Mouse (Mus musculus) spleen, postnatal 4 days (tissue): ENCODE data around the gene Coa5.
A peak's percentile ranks its signal among the peaks of the same experiment; 100 is the strongest.

ENCODE experiments used
- DNase-seq, 2 experiments: peaks; one replicate each; pipeline ENCODE4 v3.0.0; 2022; ENCODE audit warnings: low spot score in 2 of 2

Gene Coa5

DNA sequence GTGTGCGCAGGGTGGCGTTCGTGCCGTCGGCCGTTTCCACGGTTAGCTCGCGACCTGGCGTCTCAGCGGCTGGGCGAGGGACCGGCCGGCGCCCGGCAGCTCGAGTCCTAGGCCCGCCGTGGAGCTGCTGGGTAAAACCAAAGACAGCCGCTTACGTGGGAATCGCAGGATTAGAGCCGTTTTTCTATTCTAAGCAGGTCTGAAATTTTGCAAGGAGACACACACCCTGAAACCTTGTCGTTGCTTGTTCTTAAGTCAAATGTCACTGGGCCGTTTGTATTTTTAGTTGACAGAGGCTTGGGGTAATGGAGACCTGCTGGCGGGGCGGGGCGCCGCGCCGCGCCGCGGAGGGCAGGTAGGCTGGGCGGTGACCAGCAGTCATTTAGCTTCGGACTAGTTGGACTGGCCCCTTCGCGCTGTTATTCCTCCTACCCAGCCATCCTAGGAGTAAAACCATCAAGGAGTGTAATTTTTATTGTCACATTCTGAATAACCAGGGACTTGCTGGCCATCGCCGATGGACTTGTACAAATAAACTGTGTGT lies 466 bp upstream of the Coa5 start:
- DNase-seq, result peak; percentile 27 to 71

DNA sequence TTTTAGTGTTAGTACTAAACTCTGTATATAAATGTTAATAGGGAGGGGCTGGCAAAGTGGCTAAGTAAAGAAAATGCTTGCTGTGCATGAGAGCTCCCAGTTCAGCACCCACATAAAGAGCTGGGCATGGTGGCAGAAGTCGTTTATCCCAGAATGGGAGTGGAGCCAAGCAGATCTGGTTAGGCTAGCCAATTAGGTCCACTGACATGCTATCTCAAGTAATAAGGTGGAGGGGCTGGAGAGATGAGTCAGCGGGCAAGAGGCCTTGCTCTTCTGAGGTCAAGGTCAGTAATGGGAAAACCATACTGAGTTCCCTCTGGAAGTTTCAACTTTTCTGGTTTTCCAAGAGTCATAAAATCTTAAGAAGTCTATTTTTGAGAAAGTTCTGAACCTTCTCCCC lies 992 bp downstream of the Coa5 start:
- DNase-seq, result no peak

DNA sequence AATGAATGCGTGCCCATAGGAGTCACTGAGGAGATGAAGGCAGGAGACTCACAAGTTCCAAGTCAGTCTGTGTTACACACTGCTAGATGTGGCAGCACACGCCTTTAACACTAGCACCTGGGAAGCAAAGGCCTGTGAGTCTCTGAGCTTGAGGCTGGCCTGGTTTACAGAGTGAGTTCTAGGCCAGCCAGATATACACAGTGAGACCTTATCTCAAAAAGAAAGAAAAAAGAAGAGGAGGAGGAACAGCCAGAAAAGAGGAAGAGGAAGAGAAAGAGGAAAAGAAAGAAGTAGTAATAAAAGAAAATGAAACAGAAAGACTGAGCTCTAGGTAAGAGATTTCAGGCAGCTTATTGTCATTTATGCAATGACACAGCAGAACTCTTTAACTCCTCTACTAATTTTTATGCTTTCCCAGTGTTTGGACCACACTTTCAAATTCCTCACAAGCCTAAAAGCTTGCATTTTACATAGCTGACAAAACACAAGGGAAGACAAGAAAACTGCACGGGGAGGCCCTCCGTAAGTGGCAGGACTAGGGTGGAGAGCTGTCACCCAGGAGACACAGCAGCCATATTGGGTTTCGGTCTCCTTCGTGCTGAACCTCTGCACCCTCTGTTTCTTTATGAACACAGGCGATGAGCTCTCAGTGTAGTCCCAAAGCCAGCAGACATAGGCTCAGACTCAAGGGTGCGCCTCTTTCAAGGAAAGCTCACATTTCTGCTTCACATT lies 2.6 kb downstream of the Coa5 start:
- DNase-seq, result no peak

DNA sequence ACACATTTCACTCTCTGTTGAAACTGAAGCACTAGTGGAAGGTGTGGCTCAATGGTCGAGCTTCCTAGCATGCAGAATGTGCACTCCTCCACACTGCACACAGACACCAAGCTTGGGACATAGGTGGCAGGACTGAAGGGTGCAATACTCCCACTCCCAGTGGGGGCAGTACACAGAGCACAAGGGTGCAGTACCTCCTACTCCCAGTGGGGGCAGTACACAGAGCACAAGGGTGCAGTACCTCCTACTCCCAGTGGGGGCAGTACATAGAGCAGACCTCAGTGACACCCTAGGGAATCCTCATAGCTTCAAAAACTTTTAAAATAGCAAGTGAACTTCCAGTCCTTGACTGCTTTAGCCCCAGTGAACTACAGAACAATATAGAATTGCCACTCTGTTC lies 10.5 kb downstream of the Coa5 start:
- DNase-seq, result peak; percentile 77 to 91

DNA sequence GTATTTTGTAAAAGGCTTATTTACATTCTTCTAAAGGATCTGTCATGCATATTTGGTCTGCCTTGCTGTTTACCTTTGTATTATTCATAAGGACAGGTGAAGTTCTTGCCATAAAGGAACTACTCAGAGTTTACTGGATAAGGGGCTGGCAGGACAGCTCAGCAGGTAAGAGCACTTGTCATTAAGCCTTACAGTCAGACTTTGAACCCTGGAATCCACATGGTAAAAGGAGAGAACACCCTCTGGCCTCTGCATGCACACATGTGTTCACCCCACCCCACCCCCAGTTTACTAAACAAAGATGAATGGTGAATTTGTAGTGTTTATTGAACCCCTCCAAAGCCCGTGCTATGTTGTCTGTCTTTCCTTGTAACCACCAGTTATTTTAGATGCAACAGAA lies 14.5 kb downstream of the Coa5 start:
- no peak for DNase-seq

DNA sequence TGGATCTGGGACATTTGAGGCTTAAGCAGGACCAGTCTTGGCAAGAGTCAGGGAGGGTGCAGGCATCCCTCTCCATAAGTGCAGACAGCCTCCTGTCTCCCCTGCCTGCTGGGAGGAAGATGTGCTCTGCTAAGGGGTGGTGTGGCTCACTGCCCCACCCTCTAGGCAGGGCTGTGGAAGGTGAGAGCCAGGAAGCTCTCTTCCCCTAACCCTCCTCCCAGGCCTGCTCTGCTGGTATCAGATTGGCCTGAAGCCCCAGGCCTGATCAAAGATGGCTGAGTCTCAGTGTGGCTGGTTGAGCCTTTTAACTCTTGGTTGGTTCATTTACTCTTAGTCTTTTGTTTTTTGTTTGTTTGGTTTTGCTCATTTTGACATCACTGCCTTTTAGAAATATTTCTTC lies 20.3 kb downstream of the Coa5 start:
- DNase-seq, result no peak

DNA sequence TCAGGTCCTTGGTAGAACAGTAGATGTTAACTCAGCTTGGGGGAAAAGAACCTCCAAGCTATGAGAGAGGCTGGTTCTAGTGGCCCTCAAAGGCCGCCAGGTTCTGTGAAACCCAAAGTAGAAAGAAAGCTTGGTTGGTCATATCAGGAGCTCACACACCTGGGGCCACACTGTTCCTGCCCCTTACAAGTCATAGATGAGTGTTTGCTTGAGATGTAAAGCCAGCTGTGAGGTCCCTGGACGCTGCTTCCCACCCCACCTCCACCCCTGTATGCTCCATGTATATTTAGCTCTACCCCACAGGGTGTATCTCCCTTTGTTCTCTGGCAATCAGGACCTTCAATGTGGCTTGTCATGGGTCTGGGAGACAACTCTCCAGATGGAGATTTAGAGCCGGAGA lies 21.2 kb downstream of the Coa5 start:
- DNase-seq, result no peak

DNA sequence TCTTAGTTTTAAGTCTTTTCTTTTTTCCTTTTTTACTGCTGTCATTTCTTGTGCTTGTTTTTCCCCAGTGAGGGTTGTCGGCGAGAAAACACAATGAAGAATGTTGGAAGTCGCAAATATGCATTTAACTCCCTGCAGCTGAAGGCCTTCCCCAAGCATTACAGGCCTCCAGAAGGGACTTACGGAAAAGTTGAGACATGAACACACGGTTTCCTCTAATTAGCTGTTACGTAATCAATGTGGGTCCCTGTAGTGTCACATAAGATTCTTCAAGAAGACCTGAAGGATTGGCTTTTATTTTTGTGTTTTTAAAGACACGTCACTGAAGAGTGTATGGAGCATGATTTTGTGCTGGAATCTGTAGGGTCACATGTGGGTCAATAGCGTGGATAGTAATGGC lies 21.8 kb downstream of the Coa5 start:
- no peak for DNase-seq

DNA sequence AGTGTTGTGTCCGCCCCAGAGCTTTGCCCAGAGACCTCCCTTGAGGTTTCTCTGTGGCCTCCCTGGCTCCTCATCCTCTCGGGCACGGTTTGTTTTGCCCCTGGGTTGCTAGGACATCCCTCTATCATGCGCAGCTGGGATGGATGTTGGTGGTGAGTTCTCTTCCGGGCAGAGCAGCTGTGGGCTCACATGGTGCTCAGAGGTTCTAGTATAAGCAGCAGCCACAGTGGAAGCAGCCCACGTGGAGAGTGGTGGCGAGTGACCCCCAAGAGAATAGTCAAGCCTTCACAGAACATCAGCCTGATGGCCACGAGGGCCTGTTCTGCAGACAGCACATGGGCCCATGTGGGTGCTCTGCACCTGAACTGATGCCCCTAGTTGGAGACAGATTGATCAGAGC lies 22.7 kb downstream of the Coa5 start:
- no peak for DNase-seq

DNA sequence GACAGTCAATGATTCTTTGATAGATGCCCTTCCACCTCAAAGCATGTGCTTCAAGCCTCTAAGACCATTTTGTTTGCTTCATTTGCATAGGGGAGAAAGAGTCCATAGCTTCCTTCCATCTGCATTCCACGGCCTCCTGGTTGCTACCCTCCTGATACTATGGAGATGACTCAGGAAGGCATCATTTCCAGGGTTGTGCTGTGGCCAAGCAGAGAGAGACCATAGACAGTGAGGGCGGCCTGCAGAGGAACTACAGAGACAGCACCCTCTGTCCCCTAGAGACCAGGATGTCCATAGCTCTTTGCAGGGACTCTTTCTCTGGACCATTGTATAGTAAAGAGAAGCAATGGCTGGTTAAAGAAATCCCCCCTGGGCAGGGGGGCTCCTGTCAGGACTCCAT lies 24.8 kb downstream of the Coa5 start:
- no peak for DNase-seq

DNA sequence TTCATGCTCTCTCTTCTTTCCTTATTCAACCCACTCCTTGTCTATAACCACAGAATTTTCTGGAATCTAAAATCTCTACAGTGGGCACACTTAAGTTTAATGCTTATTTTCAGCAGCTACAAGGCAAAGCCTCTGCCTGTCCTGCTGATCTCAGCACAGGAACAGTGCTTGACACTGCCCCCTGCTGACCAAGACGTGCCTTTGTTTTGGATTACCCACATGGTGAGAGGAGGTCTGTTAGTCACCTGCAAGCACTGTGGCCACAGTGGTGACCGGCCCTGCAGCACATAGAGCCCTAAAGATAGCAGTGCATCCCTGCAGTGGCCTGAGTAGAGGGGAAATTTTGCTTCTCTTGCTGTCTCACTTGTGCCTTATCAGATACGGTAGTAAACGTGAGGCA lies 28.2 kb downstream of the Coa5 start:
- peak; percentile 46 to 76 for DNase-seq

DNA sequence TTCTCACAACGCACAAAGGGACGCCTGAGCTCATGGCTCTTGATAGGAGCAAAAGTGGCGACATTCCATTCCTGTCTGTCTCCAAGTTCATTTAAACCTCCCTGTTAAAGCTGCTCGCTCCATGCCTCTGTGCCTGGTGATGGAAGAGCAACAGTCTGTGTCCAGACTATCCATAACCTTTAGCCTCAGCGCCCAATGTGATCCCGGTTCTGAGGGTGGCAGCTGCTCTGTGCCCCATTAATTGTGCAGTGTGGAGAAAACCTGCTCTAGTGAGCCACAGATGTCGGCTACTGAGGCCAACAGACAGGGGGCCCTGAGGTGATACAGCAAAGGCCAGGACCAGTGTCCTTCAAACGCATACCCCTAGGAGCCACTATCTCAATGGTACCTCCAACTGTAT lies 30.2 kb downstream of the Coa5 start:
- no peak for DNase-seq

DNA sequence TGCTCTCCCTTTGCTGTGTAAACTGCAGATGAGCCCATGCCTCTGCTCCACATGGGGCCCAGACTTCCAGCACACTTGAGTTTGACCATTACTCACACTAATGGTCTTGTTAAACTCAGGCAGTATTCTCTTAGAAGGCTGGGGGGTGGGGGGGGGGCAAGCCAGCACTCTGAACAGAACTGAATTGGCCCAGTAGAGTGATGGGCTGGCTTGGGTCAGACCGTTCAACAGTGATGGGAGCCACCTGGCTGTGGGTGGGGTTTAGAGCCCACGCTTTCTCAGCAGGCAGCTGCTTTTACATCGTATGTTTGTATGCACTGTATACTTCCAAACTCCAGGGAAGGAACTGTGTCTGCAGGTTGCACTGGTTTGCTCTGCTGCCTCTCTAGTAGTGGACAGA lies 30.9 kb downstream of the Coa5 start:
- no peak for DNase-seq

DNA sequence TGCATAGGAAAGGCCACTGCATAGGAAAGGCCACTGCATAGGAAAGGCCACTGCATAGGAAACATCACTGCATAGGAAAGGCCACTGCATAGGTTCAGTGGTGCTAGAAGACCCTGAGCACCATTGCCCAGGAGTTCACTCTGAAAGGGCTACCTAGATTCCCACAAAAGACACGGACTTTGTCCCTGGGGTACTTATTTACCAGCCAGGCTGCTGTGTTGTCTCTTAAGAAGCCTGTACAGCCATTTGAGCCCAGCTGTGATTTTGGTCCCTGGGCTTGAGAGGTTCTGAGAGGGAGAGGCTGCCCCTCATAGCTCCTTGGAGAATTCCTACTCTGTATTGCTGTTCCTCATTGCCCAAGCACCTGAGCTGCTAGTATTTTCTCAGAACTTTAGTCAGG lies 33.4 kb downstream of the Coa5 start:
- no peak for DNase-seq

DNA sequence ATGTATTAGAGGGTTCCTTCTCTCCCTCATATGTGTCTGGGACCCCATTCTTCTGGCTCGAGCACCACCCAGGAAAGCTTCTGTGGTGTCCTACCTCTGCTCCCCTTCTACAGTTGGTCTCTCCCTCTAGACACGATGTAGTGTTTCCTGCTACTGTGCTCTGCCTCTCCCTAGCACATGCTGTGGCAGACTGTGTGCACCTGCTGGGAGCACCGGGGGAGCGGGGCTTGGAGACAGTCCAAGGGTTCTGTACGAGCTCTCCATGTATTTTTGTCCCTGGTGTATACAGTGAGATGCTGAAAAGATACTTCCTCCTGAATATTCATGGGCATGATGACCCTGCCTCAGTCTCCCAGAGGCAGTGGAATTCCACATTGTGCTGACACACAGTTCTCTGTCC lies 36.7 kb downstream of the Coa5 start:
- no peak for DNase-seq

DNA sequence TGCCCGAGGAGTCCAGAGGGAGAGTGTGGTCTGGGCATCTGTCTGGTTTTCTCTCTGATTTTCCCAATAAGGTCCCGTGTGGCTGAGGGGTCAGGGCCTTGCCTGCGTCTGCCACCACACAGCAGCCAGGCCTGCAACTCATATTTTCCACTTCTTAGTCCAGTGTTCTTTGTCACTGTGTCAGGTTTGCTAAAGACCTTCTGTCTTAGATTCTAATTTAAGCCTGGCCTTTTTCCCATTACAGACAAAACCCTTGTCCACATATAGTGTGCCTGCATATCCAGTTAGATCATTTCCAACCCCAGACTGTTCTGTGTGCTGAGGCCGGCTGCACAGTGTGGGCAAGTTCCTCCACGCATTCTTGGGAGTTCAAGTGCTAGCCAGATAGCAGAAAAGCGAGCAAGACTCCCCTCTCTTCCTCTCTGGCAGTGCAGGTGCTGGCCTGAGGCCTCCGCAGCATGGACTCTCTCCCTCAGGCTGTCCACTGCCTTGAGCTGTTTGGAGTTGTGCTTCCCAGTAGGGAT lies 43.4 kb downstream of the Coa5 start:
- no peak for DNase-seq

DNA sequence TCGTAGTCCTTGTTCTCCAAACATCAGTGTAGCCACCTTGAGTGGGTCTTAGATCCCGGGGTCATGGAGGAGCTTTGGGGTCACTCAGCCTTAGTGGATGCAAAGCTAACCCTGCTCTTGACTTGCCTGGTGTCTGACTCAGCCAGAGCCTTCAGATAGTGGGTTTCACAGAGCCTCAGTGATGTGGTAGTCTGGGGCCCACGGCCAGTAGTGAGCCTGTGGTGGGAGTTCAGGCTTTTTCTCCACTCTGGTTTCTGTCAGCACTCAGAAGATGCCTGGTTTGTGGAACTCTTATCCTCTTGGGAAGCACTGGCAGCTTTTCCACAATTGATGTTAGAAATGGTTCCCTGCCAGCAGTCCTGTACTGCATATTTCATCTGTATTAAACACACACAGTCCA lies 45.6 kb downstream of the Coa5 start:
- no peak for DNase-seq

DNA sequence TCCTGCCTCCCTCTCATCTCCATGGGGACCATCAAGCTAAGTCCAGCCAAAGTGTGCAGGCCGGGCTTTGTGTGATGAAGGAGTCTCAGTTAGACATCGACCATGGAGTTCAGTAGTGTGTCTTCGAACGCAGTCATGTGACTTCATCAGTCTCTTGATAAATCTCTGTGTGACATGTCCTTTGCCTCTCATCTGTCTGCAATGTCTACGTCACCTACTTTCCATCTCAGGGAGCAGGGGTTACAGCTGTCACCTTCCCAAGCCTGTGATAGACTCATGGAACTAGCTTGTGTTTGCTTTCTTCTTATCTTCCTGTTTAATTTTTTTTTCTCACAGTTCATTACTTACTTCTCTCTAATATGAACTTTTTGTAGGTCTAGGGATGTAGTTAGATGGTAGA lies 49.0 kb downstream of the Coa5 start:
- DNase-seq, result no peak

DNA sequence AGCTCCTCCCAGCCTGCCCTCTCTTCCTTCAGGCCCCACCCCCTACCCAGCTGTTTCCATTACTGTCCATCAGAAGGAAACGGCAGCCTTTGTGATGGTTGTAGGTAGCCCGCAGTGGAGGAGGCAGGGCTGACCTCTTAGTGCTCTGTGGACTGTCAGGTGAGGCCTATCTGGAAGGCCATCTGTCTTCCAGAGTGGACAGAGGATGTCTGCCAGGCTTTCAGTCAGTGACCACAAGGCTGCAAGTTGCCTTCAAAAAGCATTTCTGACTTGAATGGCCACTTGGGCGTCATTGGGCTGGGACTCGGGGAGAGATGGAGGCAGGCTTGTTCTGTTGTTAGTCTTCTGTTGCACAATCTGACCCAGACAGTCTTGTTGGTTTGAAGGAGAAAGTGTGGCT lies 50.4 kb downstream of the Coa5 start:
- no peak for DNase-seq

DNA sequence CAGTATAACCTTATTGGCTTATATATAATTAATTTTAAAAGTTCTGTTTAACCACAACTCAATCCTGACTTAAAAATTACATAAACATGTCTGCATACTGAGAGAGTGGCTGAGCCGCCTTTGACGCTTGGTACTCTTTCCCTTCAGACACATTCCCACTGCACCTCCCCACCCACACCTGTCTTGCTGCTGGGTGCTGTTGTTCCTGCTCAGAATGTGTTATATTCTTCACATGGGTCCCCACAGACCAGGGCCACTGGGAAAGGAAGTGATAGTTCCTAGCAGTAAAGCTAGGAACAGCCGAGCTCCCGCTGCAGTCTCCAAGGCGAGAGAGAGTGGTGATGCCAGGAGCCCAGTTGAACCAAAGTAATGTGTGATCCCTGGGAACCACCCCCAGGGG lies 51.8 kb downstream of the Coa5 start:
- no peak for DNase-seq

DNA sequence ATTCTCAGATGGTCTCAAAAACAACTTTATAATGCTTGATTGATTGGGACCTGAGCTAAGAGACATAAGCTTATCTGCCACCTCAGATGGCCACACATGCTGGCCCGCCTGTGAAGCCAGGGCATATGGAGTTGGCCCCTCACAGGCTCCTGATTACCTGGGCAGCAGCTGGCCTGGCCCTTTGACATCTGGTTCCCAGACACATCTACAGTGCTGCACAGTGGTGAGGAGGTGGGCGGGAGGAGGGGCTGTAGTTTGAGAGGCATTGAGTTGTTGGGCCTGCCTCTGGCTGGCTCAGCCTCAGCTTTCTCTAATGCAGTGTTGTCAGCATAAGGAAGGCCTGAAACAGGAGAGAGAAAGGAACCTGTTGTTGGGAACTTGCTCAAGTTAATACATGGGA lies 53.2 kb downstream of the Coa5 start:
- DNase-seq, result no peak

DNA sequence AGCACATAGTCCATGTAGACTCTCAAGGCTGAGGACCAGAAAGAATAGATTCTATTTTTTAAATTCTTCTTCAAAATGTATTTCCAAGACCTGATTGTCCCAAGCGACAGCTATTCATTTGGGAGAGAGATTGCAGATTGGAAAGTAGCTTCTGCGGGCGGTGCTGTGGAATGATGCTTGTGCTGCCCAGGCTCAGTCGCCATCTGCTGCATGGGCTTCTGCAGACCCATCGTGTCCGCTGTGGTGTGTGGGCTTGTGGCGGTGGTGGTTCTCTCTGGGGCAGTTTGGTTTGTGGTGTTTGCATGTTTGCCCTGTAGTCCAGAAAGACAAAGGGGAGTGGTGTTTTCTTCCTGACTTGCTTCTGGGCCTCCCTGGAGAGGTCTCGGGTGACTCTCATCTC lies 53.7 kb downstream of the Coa5 start:
- no peak for DNase-seq

DNA sequence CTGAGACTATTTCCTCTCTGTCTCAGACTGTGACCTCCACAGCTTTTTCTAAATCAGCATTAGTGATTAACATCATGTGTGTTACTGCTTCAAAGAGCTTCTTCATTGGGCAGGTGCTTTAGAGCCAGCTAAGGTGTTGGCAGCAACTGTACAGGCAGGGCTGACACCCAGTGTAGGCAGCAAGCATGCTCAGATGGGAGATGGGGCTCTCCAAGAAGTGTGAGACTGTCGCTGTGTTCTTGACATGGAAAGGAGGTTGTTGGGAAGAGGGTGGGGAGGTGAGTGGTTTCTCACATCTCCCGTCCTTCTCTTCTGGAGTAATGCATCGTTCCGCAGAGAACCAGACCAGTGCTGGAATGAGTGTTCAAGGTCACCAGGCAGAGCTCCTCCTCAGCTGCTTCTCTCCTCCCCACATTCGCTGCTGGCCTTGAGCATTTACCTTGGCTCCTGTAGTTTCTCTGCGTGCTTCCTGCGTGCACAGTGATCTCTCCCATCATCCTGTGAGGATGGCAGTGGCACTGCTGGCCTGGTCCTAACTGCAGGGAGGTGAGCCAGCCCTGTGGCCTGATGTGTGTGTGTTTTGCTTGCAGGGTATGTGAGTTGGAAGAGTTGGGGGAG lies 61.0 kb downstream of the Coa5 start:
- no peak for DNase-seq
